Mouse (Mus musculus): Measurements from ENCODE around the gene Ctsl.

DNA sequence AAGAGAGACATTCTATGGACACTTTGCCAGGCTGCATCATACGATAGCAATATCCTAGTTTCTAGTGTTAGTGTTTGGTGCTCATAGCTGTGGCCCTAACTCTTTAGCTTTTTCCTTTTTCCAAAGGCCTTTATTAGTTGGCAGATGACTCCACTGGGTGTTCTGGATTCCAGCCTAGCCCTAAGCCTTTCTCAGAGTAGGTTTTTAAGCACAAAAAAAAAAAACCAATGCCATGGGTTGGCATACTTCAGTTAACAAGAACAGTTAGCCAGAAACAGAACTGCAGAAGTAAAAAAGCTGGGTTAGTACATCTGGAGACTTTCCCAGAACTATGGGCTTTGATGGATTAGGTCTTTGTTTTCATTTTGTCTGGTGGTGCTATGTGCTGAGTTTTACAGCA is 12.2 kb downstream of the Ctsl start:
- no peak for TF ChIP-seq POLR2A (IDR thresholded peaks at IDR 0.05; ENCODE audit: low read depth, low read length)
- TF ChIP-seq CTCF (IDR thresholded peaks at IDR 0.05; ENCODE audit: extremely low read depth, insufficient read length, insufficient replicate concordance, low read depth, low read length): no peak
